Mouse (Mus musculus): ENCODE results near the gene Itpa.

- no peak for TF ChIP-seq CTCF (IDR thresholded peaks at IDR 0.05; ENCODE audit: extremely low read depth, insufficient read length, insufficient replicate concordance, low read depth, low read length)
- no peak; the same call in 1 of the 2 replicates for TF ChIP-seq POLR2A (IDR thresholded peaks at IDR 0.05; ENCODE audit: low read depth, low read length)
Measured at GRCm38 (mm10) chr2:130638101-130638611, 29.3 kb upstream of the Itpa start.
